Mouse (Mus musculus) ES-E14 (cell line): ENCODE results near the gene Riiad1. TPM values are rescaled to one million over a fixed set of nuclear protein-coding genes. Genes with fewer than 3 reads are reported as not detected.
A peak's percentile ranks its signal among the peaks of the same experiment; 100 is the strongest.

Experiments used
- DNase-seq: peaks from one replicate; pipeline ENCODE4 v3.0.0-alpha.2; 2013; ENCODE audit warnings: low read depth, low spot score
- H3K27ac ChIP-seq: 2 replicates; pipeline ENCODE4 v1.5.1; 2012; ENCODE audit warnings: low read depth, mild to moderate bottlenecking, low read length, moderate library complexity, mixed read lengths; ENCODE audit not compliant: poor library complexity, insufficient read depth, severe bottlenecking
- H3K36me3 ChIP-seq: 2 replicates; pipeline ENCODE4 v1.6.1; 2012; ENCODE audit warnings: mild to moderate bottlenecking, low read length, moderate library complexity, mixed read lengths; ENCODE audit not compliant: control insufficient read depth, poor library complexity, insufficient read depth, severe bottlenecking
- H3K4me1 ChIP-seq, 2 experiments: fragments of 150-350 bp in 1 of 2; sonication (generic) in 1 of 2; 2 replicates each; pipeline ENCODE4 v1.6.1; 2012; ENCODE audit warnings: low read length in 2 of 2, mild to moderate bottlenecking in 1 of 2, mixed read lengths in 1 of 2; ENCODE audit not compliant: control insufficient read depth in 2 of 2, insufficient read depth in 2 of 2, poor library complexity in 1 of 2
- H3K4me3 ChIP-seq, 2 experiments: fragments of 150-350 bp in 1 of 2; sonication (generic) in 1 of 2; 2 replicates each; pipeline ENCODE4 v1.5.1; 2012; ENCODE audit warnings: low read length in 2 of 2, low read depth in 1 of 2, mild to moderate bottlenecking in 1 of 2, mixed read lengths in 1 of 2; ENCODE audit not compliant: insufficient read depth in 1 of 2, poor library complexity in 1 of 2, severe bottlenecking in 1 of 2
- H3K9ac ChIP-seq: 2 replicates; pipeline ENCODE4 v1.6.1; 2012; ENCODE audit warnings: low read depth, mild to moderate bottlenecking, low read length, mixed read lengths; ENCODE audit not compliant: poor library complexity, insufficient read depth, severe bottlenecking
- H3K9me3 ChIP-seq: fragments of 150-350 bp; sonication (generic); 2 replicates; pipeline ENCODE4 v1.6.1; 2012; ENCODE audit warnings: low read depth, mild to moderate bottlenecking, low read length; ENCODE audit not compliant: control insufficient read depth, insufficient read depth
- CHD2 ChIP-seq: IDR thresholded peaks from 2 replicates; pipeline ENCODE4 v1.6.1; 2014; ENCODE audit warnings: mild to moderate bottlenecking, low read depth, low read length, inconsistent platforms
- HCFC1 ChIP-seq: IDR thresholded peaks from 2 replicates; pipeline ENCODE4 v1.6.1; 2012; ENCODE audit warnings: low read length, inconsistent platforms, borderline replicate concordance; ENCODE audit not compliant: insufficient read depth
- MAFK ChIP-seq: IDR thresholded peaks from 2 replicates; pipeline ENCODE4 v1.6.1; 2014; ENCODE audit warnings: mild to moderate bottlenecking, low read depth, low read length, inconsistent platforms; ENCODE audit not compliant: insufficient read depth
- ZC3H11A ChIP-seq: IDR thresholded peaks from 2 replicates; pipeline ENCODE4 v1.6.1; 2012; ENCODE audit warnings: low read depth, mild to moderate bottlenecking, inconsistent platforms, low read length, borderline replicate concordance
- ZNF384 ChIP-seq: IDR thresholded peaks from 2 replicates; pipeline ENCODE4 v1.6.1; 2012; ENCODE audit warnings: low read depth, low read length, inconsistent platforms
- in situ Hi-C, 2 experiments: fragments of 600-800 bp; cut with MboI; formaldehyde crosslinking; loops; one replicate each; pipeline ENCODE4 v1.15.1; 2025; ENCODE audit warnings: low sequenced_read_pairs in 2 of 2, inconsistent platforms in 1 of 2; ENCODE audit not compliant: unreplicated experiment in 2 of 2
- total RNA-seq: library from RNA; depleted of rRNA; stranded (reverse); fragments of 300-350 nt; gene quantifications from 2 replicates; pipeline ENCODE4 v1.2.3, GENCODE M21; 2012

Gene Riiad1
- total RNA-seq, 1 experiment: not detected

- in situ Hi-C loops: no loop called here
- no peaks in the 10 kb centered on the region for H3K9me3 ChIP-seq
- peak within 1 kb of the TSS; percentile 96 to 100 for H3K4me3 ChIP-seq
- DNase-seq: peak; percentile 77
- H3K36me3 ChIP-seq: peaks cover 20% of the 10 kb centered on the region
- 0 out of 2 replicates have a peak, but pooled peaks have one; percentile 9 for TF ChIP-seq ZC3H11A
- TF ChIP-seq ZNF384: peak; percentile 98
- TF ChIP-seq CHD2: no peak
- TF ChIP-seq HCFC1: peak; percentile 71; the same call in 1 of the 2 replicates
- H3K4me1 ChIP-seq: 0 out of 4 replicates have a peak, but pooled peaks cover 0 to 4% of the 10 kb centered on the region in 2 experiments
- peak within 1 kb of the TSS; percentile 61; the same call in 1 of the 2 replicates for H3K27ac ChIP-seq
- H3K9ac ChIP-seq: peak within 1 kb of the TSS; percentile 99
Measured at GRCm38 (mm10) chr3:94442951-94443596, 37.1 kb downstream of the Riiad1 start, which contains the start of gene Mrpl9. Gene Mrpl9, plus strand, starts transcription at chr3:94443318.

DNA sequence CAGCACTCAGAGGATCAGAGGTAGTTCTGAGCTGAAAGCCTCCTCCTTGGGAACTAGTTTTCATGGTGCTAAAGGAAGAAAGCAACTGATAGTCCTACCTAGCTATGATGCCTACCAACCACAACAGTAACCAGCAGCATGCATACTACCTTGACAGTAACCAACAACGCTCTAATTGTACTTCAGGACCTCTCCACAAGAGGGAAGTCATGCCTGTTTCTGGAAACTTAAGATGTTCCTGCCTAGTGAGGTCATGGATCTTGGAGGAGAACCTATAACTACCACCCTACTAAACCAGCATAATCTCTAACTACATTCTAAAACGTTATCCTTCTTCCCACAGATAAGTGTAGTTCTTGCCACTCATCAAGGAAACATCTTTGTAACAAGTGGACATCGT is 39.0 kb downstream of the Riiad1 start:
- 0 out of 4 replicates have a peak, but pooled peaks cover 0 to 4% of the 10 kb centered on the region in 2 experiments for H3K4me1 ChIP-seq
- in situ Hi-C loops: no loop called here
- no peak for DNase-seq
- H3K9ac ChIP-seq: no peak overlapping the region
- H3K36me3 ChIP-seq: peaks cover 9% of the 10 kb centered on the region
- no peak overlapping the region for H3K27ac ChIP-seq
- TF ChIP-seq MAFK (no peak), ZNF384 (no peak)
- H3K9me3 ChIP-seq: no peaks in the 10 kb centered on the region
- no peak overlapping the region for H3K4me3 ChIP-seq

- H3K4me3 ChIP-seq: no peak overlapping the region
- H3K9me3 ChIP-seq: no peaks in the 10 kb centered on the region
- H3K36me3 ChIP-seq: no peaks in the 10 kb centered on the region
- H3K9ac ChIP-seq: no peak overlapping the region
- no peak for TF ChIP-seq ZC3H11A
- no peak for TF ChIP-seq ZNF384
- no peak for TF ChIP-seq MAFK
- no peak for TF ChIP-seq CHD2
- TF ChIP-seq HCFC1: no peak
- H3K27ac ChIP-seq: no peak overlapping the region
- H3K4me1 ChIP-seq: no peaks in the 10 kb centered on the region
- no peak for DNase-seq
- in situ Hi-C loops: no loop called here
Measured at GRCm38 (mm10) chr3:94436420-94436819, 43.7 kb downstream of the Riiad1 start.

DNA sequence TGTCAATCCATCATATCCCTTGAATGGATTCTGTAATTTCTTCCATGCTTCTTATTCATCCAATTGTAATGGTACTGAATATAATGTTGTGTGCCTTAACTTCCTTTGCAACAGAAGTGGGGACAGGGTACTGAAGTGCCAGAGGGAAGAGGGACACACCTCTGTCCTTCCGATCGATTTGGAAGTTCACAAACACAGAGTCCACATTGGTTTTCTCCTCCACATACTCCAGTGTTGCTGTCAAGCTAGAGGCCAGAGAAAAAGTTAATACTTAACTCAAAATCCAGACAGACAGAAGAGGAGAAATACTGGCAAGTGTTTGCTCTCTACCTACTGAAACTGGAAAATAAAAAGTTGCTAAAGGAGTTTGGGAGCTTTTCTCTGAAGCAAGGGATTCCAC is 45.8 kb downstream of the Riiad1 start:
- DNase-seq: no peak
- TF ChIP-seq ZNF384: no peak
- no peak for TF ChIP-seq MAFK
- no peak for TF ChIP-seq ZC3H11A
- no peak for TF ChIP-seq CHD2
- no peak for TF ChIP-seq HCFC1
- H3K36me3 ChIP-seq: no peaks in the 10 kb centered on the region
- no peak overlapping the region for H3K4me3 ChIP-seq
- H3K27ac ChIP-seq: no peak overlapping the region
- H3K9ac ChIP-seq: no peak overlapping the region
- no peaks in the 10 kb centered on the region for H3K9me3 ChIP-seq
- in situ Hi-C loops: no loop called here
- H3K4me1 ChIP-seq: no peaks in the 10 kb centered on the region
